Comparison of ENCODE assay signal across 16 mouse cellular contexts in the genomic region with DNA sequence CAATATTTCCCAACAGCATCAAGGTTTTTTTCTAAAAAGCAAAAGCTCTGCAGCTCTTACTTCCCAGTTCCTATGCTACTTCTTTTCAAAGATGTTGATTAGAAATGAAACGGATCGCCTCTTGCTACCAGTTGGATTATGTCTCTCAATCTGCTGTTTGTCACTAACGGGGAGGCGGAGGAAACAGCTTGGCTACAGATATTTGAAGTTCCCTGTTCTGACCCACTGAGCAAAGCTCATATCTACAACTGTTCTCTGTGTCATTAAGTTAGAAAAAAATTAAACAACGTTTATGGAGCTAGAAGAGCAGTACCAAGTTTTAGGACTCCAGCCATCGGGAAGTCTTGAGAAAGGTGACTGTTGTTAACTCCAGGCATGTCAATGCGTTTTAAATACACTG.
"Had no signal": no experiment of that assay in that cellular context is flagged by ENCODE, and none has a peak within 500 bp of the region (broad histone marks: within the 10 kb centered on the region; RNA-seq: fewer than 3 reads in every experiment).

No protein-coding gene starts in this region.

- H3K9ac ChIP-seq: liver, embryonic 13.5 days; midbrain, embryonic 12.5 days; midbrain, embryonic 15.5 days; neural tube, embryonic 13.5 days; stomach, embryonic 15.5 days had no signal

- H3K4me2 ChIP-seq: liver, embryonic 13.5 days; midbrain, embryonic 12.5 days; midbrain, embryonic 15.5 days; neural tube, embryonic 13.5 days; stomach, embryonic 15.5 days had no signal

- ATAC-seq: inflammation-experienced regulatory T-cells, adult 6 months; intestine, embryonic 16.5 days; midbrain, embryonic 15.5 days had no signal

- H3K9me3 ChIP-seq: liver, embryonic 13.5 days; midbrain, embryonic 12.5 days; midbrain, embryonic 15.5 days; neural tube, embryonic 13.5 days; stomach, embryonic 15.5 days had no signal

- H3K27ac ChIP-seq: left cerebral cortex, adult 2 months; liver, embryonic 13.5 days; midbrain, embryonic 12.5 days; midbrain, embryonic 15.5 days; neural tube, embryonic 13.5 days; stomach, embryonic 15.5 days had no signal

- H3K4me3 ChIP-seq: left cerebral cortex, adult 2 months; liver, embryonic 13.5 days; midbrain, embryonic 12.5 days; midbrain, embryonic 15.5 days; myocyte; neural tube, embryonic 13.5 days; stomach, embryonic 15.5 days had no signal

- DNase-seq: liver, embryonic 13.5 days; lung, adult 2 months; lung, postnatal 14 days; lung, postnatal 4 days; retina, postnatal 1 day; right cerebral cortex, postnatal 25 days; spleen, adult 18-20 months; thymus, postnatal 25 days had no signal

- H3K36me3 ChIP-seq: liver, embryonic 13.5 days; midbrain, embryonic 12.5 days; midbrain, embryonic 15.5 days; stomach, embryonic 15.5 days had no signal

- H3K27me3 ChIP-seq: liver, embryonic 13.5 days; midbrain, embryonic 12.5 days; midbrain, embryonic 15.5 days; neural tube, embryonic 13.5 days; stomach, embryonic 15.5 days had no signal

- H3K4me1 ChIP-seq: liver, embryonic 13.5 days; stomach, embryonic 15.5 days had no signal
